Mouse (Mus musculus): ENCODE data around the gene Antxr2.

Antxr2 gene

GRCm38 (mm10) chr5:97917654-97918053 is 113.2 kb downstream of the Antxr2 start:
- in situ Hi-C loops (cut with MboI, MseI) = no loop called here

- in situ Hi-C loops (cut with MboI, MseI) = no loop called here
Measured at GRCm38 (mm10) chr5:97914890-97915289, 116.0 kb downstream of the Antxr2 start.

GRCm38 (mm10) chr5:97913901-97914300 is 116.9 kb downstream of the Antxr2 start:
- in situ Hi-C loops (cut with MboI, MseI) = no loop called here

GRCm38 (mm10) chr5:97907482-97907881 is 123.4 kb downstream of the Antxr2 start:
- in situ Hi-C loops (cut with MboI, MseI) = no loop called here

GRCm38 (mm10) chr5:97906537-97907266 is 124.1 kb downstream of the Antxr2 start:
- in situ Hi-C loops (cut with MboI, MseI) = no loop called here

GRCm38 (mm10) chr5:97905856-97906255 is 125.0 kb downstream of the Antxr2 start:
- in situ Hi-C loops (cut with MboI, MseI) = no loop called here

GRCm38 (mm10) chr5:97901096-97901495 is 129.7 kb downstream of the Antxr2 start:
- in situ Hi-C loops (cut with MboI, MseI) = no loop called here

- in situ Hi-C loops (cut with MboI, MseI) = no loop called here
Measured at GRCm38 (mm10) chr5:97899321-97899720, 131.5 kb downstream of the Antxr2 start.

- in situ Hi-C loops (cut with MboI, MseI) = no loop called here
Measured at GRCm38 (mm10) chr5:97885427-97885826, 145.4 kb downstream of the Antxr2 start.

GRCm38 (mm10) chr5:97884110-97884509 is 146.7 kb downstream of the Antxr2 start:
- in situ Hi-C loops (cut with MboI, MseI) = no loop called here

- in situ Hi-C loops (cut with MboI, MseI) = no loop called here
Measured at GRCm38 (mm10) chr5:97881421-97881820, 149.4 kb downstream of the Antxr2 start.

GRCm38 (mm10) chr5:97880115-97880514 is 150.7 kb downstream of the Antxr2 start:
- in situ Hi-C loops (cut with MboI, MseI) = no loop called here

GRCm38 (mm10) chr5:97878871-97879270 is 152.0 kb downstream of the Antxr2 start:
- in situ Hi-C loops (cut with MboI, MseI) = no loop called here

GRCm38 (mm10) chr5:97878215-97878794 is 152.5 kb downstream of the Antxr2 start:
- in situ Hi-C loops (cut with MboI, MseI) = no loop called here

GRCm38 (mm10) chr5:97876895-97877294 is 153.9 kb downstream of the Antxr2 start:
- in situ Hi-C loops (cut with MboI, MseI) = no loop called here

GRCm38 (mm10) chr5:97867921-97868320 is 162.9 kb downstream of the Antxr2 start:
- in situ Hi-C loops (cut with MboI, MseI) = no loop called here

GRCm38 (mm10) chr5:97866975-97867374 is 163.9 kb downstream of the Antxr2 start:
- in situ Hi-C loops (cut with MboI, MseI) = no loop called here

- in situ Hi-C loops (cut with MboI, MseI) = no loop called here
Measured at GRCm38 (mm10) chr5:97857101-97857500, 173.7 kb downstream of the Antxr2 start.

- in situ Hi-C loops (cut with MboI, MseI) = no loop called here
Measured at GRCm38 (mm10) chr5:97851981-97852748, 178.7 kb downstream of the Antxr2 start.

- in situ Hi-C loops (cut with MboI, MseI) = no loop called here
Measured at GRCm38 (mm10) chr5:97847204-97847895, 183.5 kb downstream of the Antxr2 start.

- in situ Hi-C loops (cut with MboI, MseI) = no loop called here
Measured at GRCm38 (mm10) chr5:97846503-97846902, 184.3 kb downstream of the Antxr2 start.

- in situ Hi-C loops (cut with MboI, MseI) = no loop called here
Measured at GRCm38 (mm10) chr5:97842016-97842415, 188.8 kb downstream of the Antxr2 start.

Measured in T-helper 17 cell (primary cell).